Mouse (Mus musculus): ENCODE data around the gene 9630041A04Rik.

The 9630041A04Rik gene

GRCm38 (mm10) chr9:101915082-101915481 lies 53.4 kb downstream of the 9630041A04Rik start:
- in situ Hi-C loops (cut with MboI; ENCODE audit: low sequenced_read_pairs): no loop called here

GRCm38 (mm10) chr9:101918771-101919170 lies 57.1 kb downstream of the 9630041A04Rik start:
- in situ Hi-C loops (cut with MboI; ENCODE audit: low sequenced_read_pairs): no loop called here

GRCm38 (mm10) chr9:101919324-101919723 lies 57.7 kb downstream of the 9630041A04Rik start:
- in situ Hi-C loops (cut with MboI; ENCODE audit: low sequenced_read_pairs): no loop called here

- in situ Hi-C loops (cut with MboI; ENCODE audit: low sequenced_read_pairs): no loop called here
Observed at GRCm38 (mm10) chr9:101922846-101923245, 61.2 kb downstream of the 9630041A04Rik start.

- in situ Hi-C loops (cut with MboI; ENCODE audit: low sequenced_read_pairs): no loop called here
Observed at GRCm38 (mm10) chr9:101924829-101925228, 63.2 kb downstream of the 9630041A04Rik start.

- in situ Hi-C loops (cut with MboI; ENCODE audit: low sequenced_read_pairs): no loop called here
Observed at GRCm38 (mm10) chr9:101933946-101934573, 72.4 kb downstream of the 9630041A04Rik start.

- in situ Hi-C loops (cut with MboI; ENCODE audit: low sequenced_read_pairs): no loop called here
Observed at GRCm38 (mm10) chr9:101934887-101935286, 73.2 kb downstream of the 9630041A04Rik start.

- in situ Hi-C loops (cut with MboI; ENCODE audit: low sequenced_read_pairs): no loop called here
Observed at GRCm38 (mm10) chr9:101938066-101938465, 76.4 kb downstream of the 9630041A04Rik start.

GRCm38 (mm10) chr9:101939006-101939405 lies 77.4 kb downstream of the 9630041A04Rik start:
- in situ Hi-C loops (cut with MboI; ENCODE audit: low sequenced_read_pairs): no loop called here

GRCm38 (mm10) chr9:101940182-101940581 lies 78.5 kb downstream of the 9630041A04Rik start:
- in situ Hi-C loops (cut with MboI; ENCODE audit: low sequenced_read_pairs): no loop called here

GRCm38 (mm10) chr9:101942058-101942669 lies 80.5 kb downstream of the 9630041A04Rik start:
- in situ Hi-C loops (cut with MboI; ENCODE audit: low sequenced_read_pairs): no loop called here

- in situ Hi-C loops (cut with MboI; ENCODE audit: low sequenced_read_pairs): no loop called here
Observed at GRCm38 (mm10) chr9:101945326-101945725, 83.7 kb downstream of the 9630041A04Rik start.

GRCm38 (mm10) chr9:101945814-101946213 lies 84.2 kb downstream of the 9630041A04Rik start:
- in situ Hi-C loops (cut with MboI; ENCODE audit: low sequenced_read_pairs): no loop called here

GRCm38 (mm10) chr9:101950101-101950500 lies 88.5 kb downstream of the 9630041A04Rik start:
- in situ Hi-C loops (cut with MboI; ENCODE audit: low sequenced_read_pairs): no loop called here

GRCm38 (mm10) chr9:101954529-101954928 lies 92.9 kb downstream of the 9630041A04Rik start:
- in situ Hi-C loops (cut with MboI; ENCODE audit: low sequenced_read_pairs): no loop called here

GRCm38 (mm10) chr9:101956228-101956627 lies 94.6 kb downstream of the 9630041A04Rik start:
- in situ Hi-C loops (cut with MboI; ENCODE audit: low sequenced_read_pairs): no loop called here

GRCm38 (mm10) chr9:101971806-101972205 lies 110.2 kb downstream of the 9630041A04Rik start:
- in situ Hi-C loops (cut with MboI; ENCODE audit: low sequenced_read_pairs): no loop called here

- in situ Hi-C loops (cut with MboI; ENCODE audit: low sequenced_read_pairs): no loop called here
Observed at GRCm38 (mm10) chr9:101972314-101972713, 110.7 kb downstream of the 9630041A04Rik start.

GRCm38 (mm10) chr9:101976884-101977465 lies 115.3 kb downstream of the 9630041A04Rik start:
- in situ Hi-C loops (cut with MboI; ENCODE audit: low sequenced_read_pairs): no loop called here

- in situ Hi-C loops (cut with MboI; ENCODE audit: low sequenced_read_pairs): no loop called here
Observed at GRCm38 (mm10) chr9:101981161-101981560, 119.5 kb downstream of the 9630041A04Rik start.

- in situ Hi-C loops (cut with MboI; ENCODE audit: low sequenced_read_pairs): no loop called here
Observed at GRCm38 (mm10) chr9:101982378-101982777, 120.7 kb downstream of the 9630041A04Rik start.

- in situ Hi-C loops (cut with MboI; ENCODE audit: low sequenced_read_pairs): no loop called here
Observed at GRCm38 (mm10) chr9:101986910-101987309, 125.3 kb downstream of the 9630041A04Rik start.

Data from CH12F3 (cell line).